Mouse (Mus musculus): ENCODE results near the gene Tut7. TPM values are rescaled to one million over a fixed set of nuclear protein-coding genes. Genes with fewer than 3 reads are reported as not detected.

Gene Tut7
- polyA plus RNA-seq (2015; fragmentation: Nextera tagmentation; extraction: Ambion mirVana) = 28.7 and 34.7 TPM in 2 replicates

GRCm38 (mm10) chr13:59822507-59823462, at the start of gene Tut7:
Gene Tut7, minus strand, starts transcription at chr13:59823147.

GRCm38 (mm10) chr13:59782145-59782544, 40.8 kb downstream of the Tut7 start, which contains the start of gene Gm49354:
Gene Gm49354, minus strand, starts transcription at chr13:59782245.

GRCm38 (mm10) chr13:59769296-59770163, 53.4 kb downstream of the Tut7 start, which contains the start of gene Isca1:
Gene Isca1, minus strand, starts transcription at chr13:59769810.

GRCm38 (mm10) chr13:59746711-59747110, 76.2 kb downstream of the Tut7 start, which contains the start of gene 1700014D04Rik:
Gene 1700014D04Rik, minus strand, starts transcription at chr13:59746752.

GRCm38 (mm10) chr13:59731652-59732051, 91.3 kb downstream of the Tut7 start, which contains the start of gene Spata31d1d:
Gene Spata31d1d, minus strand, starts transcription at chr13:59731752.

Other genes starting within 250 kb of the Tut7 start
- gene Agtpbp1, start 237.9 kb downstream of the Tut7 start, polyA plus RNA-seq (2015; fragmentation: Nextera tagmentation; extraction: Ambion mirVana) = 17.9 and 20.9 TPM in 2 replicates
- gene Naa35, start 237.9 kb downstream of the Tut7 start, polyA plus RNA-seq (2015; fragmentation: Nextera tagmentation; extraction: Ambion mirVana) = 46.9 and 55.7 TPM in 2 replicates
- 17.8 and 18.2 TPM in 2 replicates for gene Golm1, start 147.3 kb downstream of the Tut7 start, polyA plus RNA-seq (2015; fragmentation: Nextera tagmentation; extraction: Ambion mirVana)
- not detected in 2 replicates for gene 4921517D22Rik, start 129.0 kb downstream of the Tut7 start, polyA plus RNA-seq (2015; fragmentation: Nextera tagmentation; extraction: Ambion mirVana)
- not detected in 2 replicates for gene Spata31d1a, start 112.8 kb downstream of the Tut7 start, polyA plus RNA-seq (2015; fragmentation: Nextera tagmentation; extraction: Ambion mirVana)
- gene Spata31d1b, start 110.9 kb downstream of the Tut7 start, polyA plus RNA-seq (2015; fragmentation: Nextera tagmentation; extraction: Ambion mirVana) = not detected in 2 replicates
- not detected in 2 replicates for gene Spata31d1d, start 91.4 kb downstream of the Tut7 start, polyA plus RNA-seq (2015; fragmentation: Nextera tagmentation; extraction: Ambion mirVana)
- not detected in 2 replicates for gene 1700014D04Rik, start 76.4 kb downstream of the Tut7 start, polyA plus RNA-seq (2015; fragmentation: Nextera tagmentation; extraction: Ambion mirVana)
- gene Isca1, start 53.3 kb downstream of the Tut7 start, polyA plus RNA-seq (2015; fragmentation: Nextera tagmentation; extraction: Ambion mirVana) = 79.9 and 80.6 TPM in 2 replicates
- not detected in 2 replicates for gene Gm49354, start 40.9 kb downstream of the Tut7 start, polyA plus RNA-seq (2015; fragmentation: Nextera tagmentation; extraction: Ambion mirVana)